Mouse (Mus musculus) heart, embryonic 14.5 days (tissue): ENCODE measurements around the gene Ubqln1. TPM values are rescaled to one million over a fixed set of nuclear protein-coding genes. Genes with fewer than 3 reads are reported as not detected.
A peak's percentile ranks its signal among the peaks of the same experiment; 100 is the strongest.

Source experiments
- ATAC-seq: fragments of 200-750 bp; cut with Nextera tagmentation; 2 replicates; pipeline ENCODE4 v1.8.0; 2017; ENCODE audit warnings: low read depth, moderate TSS enrichment; ENCODE audit not compliant: insufficient number of reproducible peaks, insufficient read depth, low FRiP score
- H3K27ac ChIP-seq, 2 experiments: fragments of 200-500 bp in 1 of 2; fragments of 300-500 bp in 1 of 2; sonication (generic) in 1 of 2; replicated peaks in 1 of 2; 2 replicates each; pipeline ENCODE4 v1.5.1; 2012 to 2014; ENCODE audit warnings: low read depth in 2 of 2, low read length in 2 of 2, control low read depth in 1 of 2, mild to moderate bottlenecking in 1 of 2, mixed read lengths in 1 of 2; ENCODE audit not compliant: control insufficient read depth in 1 of 2, insufficient read depth in 1 of 2
- H3K27me3 ChIP-seq: fragments of 300-500 bp; sonication (generic); 2 replicates; pipeline ENCODE4 v1.6.1; 2014; ENCODE audit warnings: mild to moderate bottlenecking, low read length, control low read depth; ENCODE audit not compliant: control insufficient read depth, insufficient read depth
- H3K36me3 ChIP-seq: fragments of 300-500 bp; sonication (generic); 2 replicates; pipeline ENCODE4 v1.6.1; 2014; ENCODE audit warnings: mild to moderate bottlenecking, control low read depth, low read length, mixed read lengths; ENCODE audit not compliant: control insufficient read depth, insufficient read depth
- H3K4me1 ChIP-seq, 2 experiments: fragments of 200-500 bp in 1 of 2; fragments of 300-500 bp in 1 of 2; sonication (generic) in 1 of 2; 2 replicates each; pipeline ENCODE4 v1.6.1; 2012 to 2014; ENCODE audit warnings: low read length in 2 of 2, control low read depth in 1 of 2, mixed read lengths in 1 of 2; ENCODE audit not compliant: control insufficient read depth in 2 of 2, insufficient read depth in 2 of 2
- H3K4me2 ChIP-seq: fragments of 300-500 bp; sonication (generic); 2 replicates; pipeline ENCODE4 v1.6.1; 2014; ENCODE audit warnings: mild to moderate bottlenecking, low read length
- H3K4me3 ChIP-seq, 2 experiments: fragments of 200-500 bp in 1 of 2; fragments of 300-500 bp in 1 of 2; sonication (generic) in 1 of 2; 2 replicates each; pipeline ENCODE4 v1.5.1; 2012 to 2014; ENCODE audit warnings: low read length in 2 of 2, mild to moderate bottlenecking in 2 of 2, control low read depth in 1 of 2, low read depth in 1 of 2, moderate library complexity in 1 of 2; ENCODE audit not compliant: control insufficient read depth in 1 of 2, insufficient read depth in 1 of 2
- H3K9ac ChIP-seq: fragments of 300-500 bp; sonication (generic); 2 replicates; pipeline ENCODE4 v1.6.1; 2014; ENCODE audit warnings: mild to moderate bottlenecking, low read length
- H3K9me3 ChIP-seq: fragments of 300-500 bp; sonication (generic); 2 replicates; pipeline ENCODE4 v1.6.1; 2016; ENCODE audit warnings: low read length, control low read depth; ENCODE audit not compliant: control insufficient read depth
- WGBS: fragments of 180-500 bp; shearing (Covaris S2); extraction: QIAGEN DNeasy Blood & Tissue Kit; methylation state at CpG from one replicate; pipeline ENCODE4 v1.1.7; 2014; 5-methylcytosine and 5-hydroxymethylcytosine counted together
- polyA plus RNA-seq: library from polyadenylated mRNA; unstranded; fragments of >200 nt; fragmentation: Nextera tagmentation; extraction: Ambion mirVana; gene quantifications from 2 replicates; pipeline ENCODE4 v1.2.1, GENCODE M21; 2014

Ubqln1 gene
- polyA plus RNA-seq, 1 experiment from 2014 or later = 67.2 TPM

GRCm38 (mm10) chr13:58214346-58215252, 854 bp downstream of the Ubqln1 start:
- H3K36me3 ChIP-seq = no peaks in the 10 kb centered on the region
- peak overlapping the region; percentile 77 to 80; a peak in 3 of 4 replicates for H3K27ac ChIP-seq
- peak overlapping the region; percentile 92 to 99 for H3K4me3 ChIP-seq
- peak overlapping the region; percentile 85 for H3K4me2 ChIP-seq
- 1% methylated on average over 49 of the region's 49 CpGs for WGBS
- peak; percentile 60 for ATAC-seq
- H3K27me3 ChIP-seq = no peaks in the 10 kb centered on the region
- peaks cover 5 to 32% of the 10 kb centered on the region in 2 experiments for H3K4me1 ChIP-seq
- no peaks in the 10 kb centered on the region for H3K9me3 ChIP-seq
- H3K9ac ChIP-seq = peak overlapping the region; percentile 98

- peak overlapping the region in 1 of 2 experiments; percentile 99; a peak in 1 of 4 replicates for H3K4me3 ChIP-seq
- no peaks in the 10 kb centered on the region for H3K36me3 ChIP-seq
- H3K4me1 ChIP-seq = peaks cover 5 to 32% of the 10 kb centered on the region in 2 experiments
- ATAC-seq = no peak
- H3K27ac ChIP-seq = no peak overlapping the region
- H3K9me3 ChIP-seq = no peaks in the 10 kb centered on the region
- 49% methylated on average over 8 of the region's 8 CpGs for WGBS
- H3K4me2 ChIP-seq = peak overlapping the region; percentile 85
- H3K9ac ChIP-seq = peak overlapping the region; percentile 98; the same call in 1 of the 2 replicates
- H3K27me3 ChIP-seq = no peaks in the 10 kb centered on the region
These were observed 1.7 kb downstream of the Ubqln1 start for GRCm38 (mm10) chr13:58213801-58214200.

- no peak for ATAC-seq
- Histone ChIP-seq H3K36me3 (no peaks in the 10 kb centered on the region), H3K4me3 (no peak overlapping the region), H3K27ac (no peak overlapping the region), H3K4me1 (peaks cover 5 to 32% of the 10 kb centered on the region in 2 experiments), H3K9me3 (no peaks in the 10 kb centered on the region), H3K27me3 (no peaks in the 10 kb centered on the region), H3K9ac (no peak overlapping the region), H3K4me2 (no peak overlapping the region)
- 55% methylated on average over 2 of the region's 2 CpGs for WGBS
These were observed 2.9 kb downstream of the Ubqln1 start for GRCm38 (mm10) chr13:58212530-58212929.

- Histone ChIP-seq H3K4me2 (no peak overlapping the region), H3K27me3 (no peaks in the 10 kb centered on the region), H3K27ac (no peak overlapping the region), H3K9me3 (no peaks in the 10 kb centered on the region), H3K36me3 (0 out of 2 replicates have a peak, but pooled peaks cover 3% of the 10 kb centered on the region), H3K4me3 (no peak overlapping the region), H3K9ac (no peak overlapping the region), H3K4me1 (peaks cover 3 to 37% of the 10 kb centered on the region in 2 experiments)
- WGBS = 65% methylated on average over 5 of the region's 5 CpGs
- ATAC-seq = no peak
These were observed 5.0 kb downstream of the Ubqln1 start for GRCm38 (mm10) chr13:58210441-58210840.

GRCm38 (mm10) chr13:58206084-58206483, 9.4 kb downstream of the Ubqln1 start:
- Histone ChIP-seq H3K27me3 (no peaks in the 10 kb centered on the region), H3K36me3 (0 out of 2 replicates have a peak, but pooled peaks cover 3% of the 10 kb centered on the region), H3K4me3 (no peak overlapping the region), H3K9ac (no peak overlapping the region), H3K9me3 (no peaks in the 10 kb centered on the region), H3K4me1 (peaks cover 0 to 14% of the 10 kb centered on the region in 2 experiments; a peak in 2 of 4 replicates), H3K4me2 (no peak overlapping the region), H3K27ac (no peak overlapping the region)
- 84% methylated on average over 4 of the region's 4 CpGs for WGBS
- no peak for ATAC-seq

- H3K9me3 ChIP-seq = no peaks in the 10 kb centered on the region
These were observed 10.5 kb downstream of the Ubqln1 start for GRCm38 (mm10) chr13:58204986-58205385.

GRCm38 (mm10) chr13:58204202-58204601, 11.3 kb downstream of the Ubqln1 start:
- WGBS = 95% methylated on average over 3 of the region's 3 CpGs

More at GRCm38 (mm10) chr13:58204986-58205385, 10.5 kb downstream of the Ubqln1 start:
- no peak for ATAC-seq
- Histone ChIP-seq H3K27ac (no peak overlapping the region), H3K27me3 (no peaks in the 10 kb centered on the region), H3K4me1 (peaks cover 0 to 10% of the 10 kb centered on the region in 2 experiments; a peak in 2 of 4 replicates), H3K4me3 (no peak overlapping the region), H3K9ac (no peak overlapping the region), H3K36me3 (0 out of 2 replicates have a peak, but pooled peaks cover 3% of the 10 kb centered on the region), H3K4me2 (no peak overlapping the region)
- WGBS = 65% methylated on average over 4 of the region's 4 CpGs

More at GRCm38 (mm10) chr13:58204202-58204601, 11.3 kb downstream of the Ubqln1 start:
- 0 out of 2 replicates have a peak, but pooled peaks cover 3% of the 10 kb centered on the region for H3K36me3 ChIP-seq
- no peak overlapping the region for H3K27ac ChIP-seq
- no peak overlapping the region for H3K4me2 ChIP-seq
- ATAC-seq = no peak
- peaks cover 0 to 15% of the 10 kb centered on the region in 2 experiments; a peak in 2 of 4 replicates for H3K4me1 ChIP-seq
- H3K4me3 ChIP-seq = no peak overlapping the region
- no peak overlapping the region for H3K9ac ChIP-seq
- H3K27me3 ChIP-seq = no peaks in the 10 kb centered on the region
- no peaks in the 10 kb centered on the region for H3K9me3 ChIP-seq
